Mouse (Mus musculus) limb, embryonic 11.5 days (tissue): ENCODE data around the gene Atf6b. TPM values are rescaled to one million over a fixed set of nuclear protein-coding genes. Genes with fewer than 3 reads are reported as not detected.

ENCODE experiments used
- ATAC-seq: fragments of 200-750 bp; cut with Nextera tagmentation; 2 replicates; pipeline ENCODE4 v1.8.0; 2017; ENCODE audit warnings: low read depth; ENCODE audit not compliant: insufficient number of reproducible peaks, low FRiP score, low TSS enrichment
- DNase-seq: peaks from one replicate; pipeline ENCODE4 v3.0.0-alpha.2; 2015; ENCODE audit warnings: low spot score
- H3K27ac ChIP-seq: fragments of 300-500 bp; sonication (generic); replicated peaks from 2 replicates; pipeline ENCODE4 v1.5.1; 2014; ENCODE audit warnings: low read depth, mild to moderate bottlenecking, low read length
- H3K27me3 ChIP-seq: fragments of 300-500 bp; sonication (generic); 2 replicates; pipeline ENCODE4 v1.6.1; 2014; ENCODE audit warnings: mild to moderate bottlenecking, low read length, mixed read lengths; ENCODE audit not compliant: control insufficient read depth, insufficient read depth
- H3K36me3 ChIP-seq: fragments of 300-500 bp; sonication (generic); 2 replicates; pipeline ENCODE4 v1.6.1; 2014; ENCODE audit warnings: mild to moderate bottlenecking, low read length, moderate library complexity, mixed read lengths; ENCODE audit not compliant: control insufficient read depth, insufficient read depth
- H3K4me1 ChIP-seq: fragments of 300-500 bp; sonication (generic); 2 replicates; pipeline ENCODE4 v1.6.1; 2014; ENCODE audit warnings: low read length, mixed read lengths; ENCODE audit not compliant: control insufficient read depth, insufficient read depth
- H3K4me2 ChIP-seq: fragments of 300-500 bp; sonication (generic); 2 replicates; pipeline ENCODE4 v1.6.1; 2014; ENCODE audit warnings: low read depth, mild to moderate bottlenecking, moderate library complexity; ENCODE audit not compliant: severe bottlenecking
- H3K4me3 ChIP-seq: fragments of 300-500 bp; sonication (generic); 2 replicates; pipeline ENCODE4 v1.5.1; 2014; ENCODE audit warnings: low read depth, low read length
- H3K9ac ChIP-seq: fragments of 300-500 bp; sonication (generic); 2 replicates; pipeline ENCODE4 v1.6.1; 2014; ENCODE audit warnings: mild to moderate bottlenecking, low read length
- H3K9me3 ChIP-seq: fragments of 300-500 bp; sonication (generic); 2 replicates; pipeline ENCODE4 v1.6.1; 2016; ENCODE audit warnings: low read length; ENCODE audit not compliant: control insufficient read depth
- WGBS: fragments of 180-500 bp; shearing (Covaris S2); extraction: QIAGEN DNeasy Blood & Tissue Kit; methylation state at CpG from one replicate; pipeline ENCODE4 v1.1.7; 2014; 5-methylcytosine and 5-hydroxymethylcytosine counted together
- polyA plus RNA-seq: library from polyadenylated mRNA; unstranded; fragments of >200 nt; fragmentation: Nextera tagmentation; extraction: Ambion mirVana; gene quantifications from 2 replicates; pipeline ENCODE4 v1.2.1, GENCODE M21; 2014

The Atf6b gene
- polyA plus RNA-seq, 1 experiment from 2014 or later = 63.4 TPM

- peak overlapping the region; percentile 8; the same call in 1 of the 2 replicates for H3K4me2 ChIP-seq
- peak overlapping the region; percentile 34; the same call in 1 of the 2 replicates for H3K9ac ChIP-seq
- H3K4me1 ChIP-seq = peaks cover 11% of the 10 kb centered on the region
- H3K27me3 ChIP-seq = no peaks in the 10 kb centered on the region
- H3K9me3 ChIP-seq = no peaks in the 10 kb centered on the region
- H3K4me3 ChIP-seq = no peak overlapping the region
- 18% methylated on average over 11 of the region's 11 CpGs for WGBS
- peak; percentile 60 for DNase-seq
- no peaks in the 10 kb centered on the region for H3K36me3 ChIP-seq
- peak overlapping the region; percentile 83 for H3K27ac ChIP-seq
- 0 out of 2 replicates have a peak, but pooled peaks have one; percentile 18 for ATAC-seq
Measured at GRCm38 (mm10) chr17:34640778-34641601, 6.0 kb upstream of the Atf6b start.

DNA sequence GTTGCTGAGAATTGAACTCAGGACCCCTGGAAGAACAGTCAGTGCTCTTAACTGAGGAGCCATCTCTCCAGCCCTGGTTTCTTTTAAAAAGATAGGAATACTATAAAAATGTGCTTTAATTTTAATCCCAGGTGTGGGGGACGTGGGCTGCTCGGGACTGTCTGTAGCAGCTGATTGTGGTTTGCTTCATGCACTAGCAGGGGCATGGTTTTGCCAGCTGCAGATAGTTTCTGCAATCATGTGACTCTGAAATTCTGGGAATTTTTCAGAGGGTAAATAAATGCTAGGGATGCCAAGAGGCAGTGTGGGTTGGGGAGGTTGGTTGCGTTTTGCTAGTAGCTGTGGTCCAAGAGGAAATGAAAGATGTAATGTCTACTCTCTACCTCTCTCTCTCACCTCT, 5.0 kb upstream of the Atf6b start:
- Histone ChIP-seq H3K36me3 (no peaks in the 10 kb centered on the region), H3K9ac (no peak overlapping the region), H3K4me1 (peaks cover 11% of the 10 kb centered on the region), H3K4me3 (no peak overlapping the region), H3K27ac (peak overlapping the region; percentile 83), H3K9me3 (no peaks in the 10 kb centered on the region), H3K4me2 (no peak overlapping the region), H3K27me3 (no peaks in the 10 kb centered on the region)
- WGBS = 84% methylated on average over 3 of the region's 3 CpGs
- no peak for DNase-seq
- no peak for ATAC-seq

DNA sequence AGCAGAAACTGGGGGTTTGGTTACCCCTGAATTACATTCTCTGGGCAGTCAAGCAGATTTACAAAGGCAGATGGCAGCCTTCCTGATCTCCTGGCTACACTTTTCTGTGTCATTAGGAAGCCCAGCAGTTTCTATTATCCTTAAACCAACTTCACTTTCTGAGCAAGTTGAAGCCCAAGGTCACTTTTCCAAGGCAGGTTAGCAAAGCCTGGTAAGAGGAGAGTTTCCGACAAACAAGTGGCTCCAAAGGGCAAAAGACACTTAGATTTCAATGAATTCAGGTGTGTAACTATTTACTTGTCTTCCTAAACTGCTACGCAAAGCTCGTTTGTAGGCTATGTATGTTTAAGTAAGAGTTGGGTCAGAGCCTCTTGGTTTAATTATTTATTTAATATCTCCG, 3.6 kb upstream of the Atf6b start:
- no peak overlapping the region for H3K9ac ChIP-seq
- ATAC-seq = no peak
- H3K4me1 ChIP-seq = peaks cover 17% of the 10 kb centered on the region
- no peak overlapping the region for H3K27ac ChIP-seq
- H3K36me3 ChIP-seq = no peaks in the 10 kb centered on the region
- H3K4me3 ChIP-seq = no peak overlapping the region
- H3K4me2 ChIP-seq = no peak overlapping the region
- H3K27me3 ChIP-seq = no peaks in the 10 kb centered on the region
- DNase-seq = no peak
- 94% methylated on average over 4 of the region's 4 CpGs for WGBS
- no peaks in the 10 kb centered on the region for H3K9me3 ChIP-seq

DNA sequence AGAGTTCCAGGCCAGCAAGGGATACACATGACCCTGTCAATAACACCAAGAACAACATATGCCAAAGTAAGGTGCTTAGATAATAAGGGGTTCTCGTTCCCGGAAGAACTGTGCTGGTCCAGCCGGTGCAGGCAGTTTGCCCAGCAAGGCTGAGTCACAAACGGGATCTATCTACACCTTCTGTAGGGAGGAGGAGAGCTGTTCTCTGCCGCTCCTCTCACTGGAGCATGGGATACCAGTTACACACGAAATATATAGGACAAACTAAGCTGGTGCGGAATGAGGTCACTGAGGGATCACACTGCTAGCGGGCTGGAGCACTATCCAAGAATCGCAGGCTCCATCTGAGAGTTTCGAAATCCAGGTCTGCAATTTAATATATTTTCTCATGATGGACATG, 3.0 kb upstream of the Atf6b start:
- WGBS = 82% methylated on average over 10 of the region's 10 CpGs
- Histone ChIP-seq H3K4me2 (no peak overlapping the region), H3K9ac (no peak overlapping the region), H3K4me1 (peaks cover 17% of the 10 kb centered on the region), H3K27ac (no peak overlapping the region), H3K4me3 (no peak overlapping the region), H3K27me3 (no peaks in the 10 kb centered on the region), H3K9me3 (no peaks in the 10 kb centered on the region), H3K36me3 (no peaks in the 10 kb centered on the region)
- DNase-seq (no peak), ATAC-seq (no peak)

DNA sequence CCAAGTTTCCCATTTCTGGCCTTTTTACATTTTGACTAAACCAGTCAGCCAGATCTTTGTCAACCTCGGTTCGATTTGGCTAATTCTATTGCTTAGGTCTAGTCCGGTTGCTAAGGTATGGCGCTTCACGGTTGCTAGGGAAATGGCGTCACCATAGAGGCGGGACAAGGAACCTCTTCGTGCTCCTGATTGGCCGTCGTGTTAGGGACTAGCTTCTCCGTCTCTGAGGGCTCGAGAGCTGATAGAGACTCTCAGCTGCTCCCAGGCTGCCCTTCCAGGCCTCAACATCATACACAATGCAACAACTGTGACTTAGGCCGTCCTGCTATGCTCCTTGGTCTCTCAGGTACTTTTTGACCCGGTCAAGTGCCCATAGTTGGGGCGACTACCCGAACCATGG, 2.3 kb upstream of the Atf6b start, which contains the start of gene Fkbpl:
TSS of gene Fkbpl (plus strand) at position 157 of the 400 bp plus-strand sequence.
- Histone ChIP-seq H3K4me2 (peak within 1 kb of the TSS; percentile 38), H3K9ac (peak within 1 kb of the TSS; percentile 57), H3K4me1 (peaks cover 17% of the 10 kb centered on the region), H3K36me3 (0 out of 2 replicates have a peak, but pooled peaks cover 2% of the 10 kb centered on the region), H3K9me3 (no peaks in the 10 kb centered on the region), H3K27ac (0 out of 2 replicates have a peak within 1 kb of the TSS, but pooled peaks have one; percentile 30), H3K4me3 (peak within 1 kb of the TSS; percentile 55), H3K27me3 (no peaks in the 10 kb centered on the region)
- ATAC-seq (peak; percentile 59), DNase-seq (peak; percentile 97)
- under 1% methylated on average over 16 of the region's 16 CpGs for WGBS

GRCm38 (mm10) chr17:34645256-34645829, 1.6 kb upstream of the Atf6b start:
- 46% methylated on average over 10 of the region's 10 CpGs for WGBS
- H3K9me3 ChIP-seq = no peaks in the 10 kb centered on the region
- DNase-seq (no peak), ATAC-seq (no peak)
- no peak overlapping the region for H3K9ac ChIP-seq
- H3K4me2 ChIP-seq = peak overlapping the region; percentile 38
- H3K27me3 ChIP-seq = no peaks in the 10 kb centered on the region
- peaks cover 6% of the 10 kb centered on the region; the same call in 1 of the 2 replicates for H3K36me3 ChIP-seq
- H3K4me3 ChIP-seq = peak overlapping the region; percentile 55
- no peak overlapping the region for H3K27ac ChIP-seq
- H3K4me1 ChIP-seq = peaks cover 17% of the 10 kb centered on the region

GRCm38 (mm10) chr17:34645831-34646511, 975 bp upstream of the Atf6b start:
- Histone ChIP-seq H3K36me3 (peaks cover 9% of the 10 kb centered on the region), H3K4me2 (no peak overlapping the region; the same call in 1 of the 2 replicates), H3K4me3 (no peak overlapping the region), H3K9ac (no peak overlapping the region), H3K27ac (no peak overlapping the region), H3K27me3 (no peaks in the 10 kb centered on the region), H3K9me3 (no peaks in the 10 kb centered on the region), H3K4me1 (peaks cover 12% of the 10 kb centered on the region)
- 90% methylated on average over 30 of the region's 30 CpGs for WGBS
- DNase-seq (no peak), ATAC-seq (no peak)
